Mouse (Mus musculus) small intestine, adult 2 months (tissue): Measurements from ENCODE around the gene Clec4g.

Experiments used
- CTCF ChIP-seq: fragments of 200-500 bp; IDR thresholded peaks from 2 replicates; pipeline ENCODE4 v1.5.1; 2012; ENCODE audit warnings: low read depth, mild to moderate bottlenecking, control low read depth, inconsistent platforms, low read length, moderate library complexity, mixed read lengths; ENCODE audit not compliant: insufficient replicate concordance, insufficient read length; ENCODE audit errors: extremely low read depth
- POLR2A ChIP-seq: fragments of 200-500 bp; IDR thresholded peaks from 2 replicates; pipeline ENCODE4 v1.6.1; 2012; ENCODE audit warnings: low read depth, mild to moderate bottlenecking, control low read depth, inconsistent platforms, low read length, moderate library complexity

DNA sequence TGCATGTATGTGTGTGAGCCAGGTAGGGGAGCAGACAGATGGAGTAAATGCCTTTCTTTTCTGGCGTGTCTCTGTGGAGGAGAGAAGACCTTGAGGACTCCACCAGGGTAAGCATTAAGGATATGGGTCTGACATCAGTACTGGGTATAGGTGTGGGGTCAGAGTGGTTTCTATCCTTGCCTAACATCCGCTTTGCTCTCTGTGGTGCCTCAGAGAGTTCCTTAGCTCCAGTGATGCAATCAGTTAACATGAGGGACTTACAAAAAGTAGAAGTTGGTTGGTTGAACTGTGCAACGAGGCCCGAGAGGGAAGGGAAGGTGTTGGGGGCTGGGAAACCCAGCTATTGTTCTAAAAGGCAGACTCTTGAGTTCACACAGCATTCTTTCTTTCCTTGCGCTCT, 56.0 kb downstream of the Clec4g start:
- TF ChIP-seq POLR2A = no peak
- no peak for TF ChIP-seq CTCF
